Mouse (Mus musculus) adrenal gland, adult 18-20 months (tissue): ENCODE results near the gene Apold1. TPM values are rescaled to one million over a fixed set of nuclear protein-coding genes. Genes with fewer than 3 reads are reported as not detected.

ENCODE experiments used
- DNase-seq, 2 experiments: peaks; one replicate each; pipeline ENCODE4 v3.0.0; 2021 to 2022; ENCODE audit warnings: low spot score in 2 of 2
- total RNA-seq, 2 experiments: library from RNA; stranded (reverse); gene quantifications; 1 replicate in 1 of 2; 2 replicates in 1 of 2; pipeline ENCODE4 v1.2.3; 2021

Gene Apold1
- total RNA-seq, 2 experiments from 2014 or later: 3.8 to 12.2 TPM

DNA sequence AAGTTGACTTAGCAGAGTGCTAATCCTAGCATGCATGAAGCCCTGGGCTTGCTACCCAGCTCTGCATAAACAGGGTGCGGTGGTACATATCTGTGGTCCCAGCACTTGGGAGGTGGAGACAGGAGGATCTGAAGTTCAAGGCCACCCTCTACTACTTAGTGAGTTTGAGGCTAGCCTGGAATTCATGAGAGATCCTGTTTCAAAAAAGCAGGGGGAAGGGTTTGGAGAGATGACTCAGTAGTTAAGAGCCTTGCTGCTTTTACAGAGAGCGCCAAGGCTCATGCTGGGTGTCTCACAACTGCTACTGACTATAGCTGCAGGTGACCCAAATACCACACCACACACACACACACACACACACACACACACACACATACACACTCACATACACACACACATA is 12.0 kb upstream of the Apold1 start:
- DNase-seq: no peak

DNA sequence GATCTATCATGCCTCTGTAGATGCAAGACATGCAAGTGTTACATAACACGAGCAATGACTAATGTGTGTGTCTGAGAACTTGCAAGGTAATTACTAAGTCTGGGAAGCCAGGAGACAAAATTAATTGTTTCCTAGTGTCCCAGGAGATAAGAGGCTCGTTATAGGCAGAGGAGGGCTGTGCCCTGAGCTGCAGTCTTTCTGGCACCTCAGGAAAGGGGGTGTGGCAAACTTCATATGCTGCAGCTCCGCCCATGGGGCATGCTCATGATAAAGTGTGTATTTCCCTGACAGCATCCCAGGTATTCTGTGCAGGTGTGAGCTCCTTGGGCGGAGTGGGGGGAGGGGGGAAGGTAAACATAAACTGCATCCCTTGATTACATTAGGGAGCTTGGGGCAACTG is 9.4 kb upstream of the Apold1 start:
- no peak for DNase-seq

DNA sequence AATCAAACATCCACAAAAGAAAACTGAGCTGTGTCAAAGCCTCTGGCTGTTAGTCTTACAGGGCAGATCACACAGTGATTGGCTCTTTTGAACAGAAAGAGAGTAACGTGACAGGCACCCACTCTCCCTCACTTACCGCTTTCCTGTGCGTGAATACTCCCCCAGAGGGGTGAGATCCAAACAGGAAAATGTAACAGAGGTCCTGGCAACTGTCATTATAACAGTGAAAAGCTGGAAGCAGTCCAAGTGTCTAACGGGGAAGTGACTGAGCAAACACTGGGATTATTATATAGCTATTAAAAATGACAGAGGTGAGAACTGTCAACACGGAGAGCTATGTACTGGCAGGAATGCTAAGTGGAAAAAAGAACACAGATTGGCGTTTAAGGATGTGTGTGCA is 4.9 kb upstream of the Apold1 start:
- DNase-seq: no peak

DNA sequence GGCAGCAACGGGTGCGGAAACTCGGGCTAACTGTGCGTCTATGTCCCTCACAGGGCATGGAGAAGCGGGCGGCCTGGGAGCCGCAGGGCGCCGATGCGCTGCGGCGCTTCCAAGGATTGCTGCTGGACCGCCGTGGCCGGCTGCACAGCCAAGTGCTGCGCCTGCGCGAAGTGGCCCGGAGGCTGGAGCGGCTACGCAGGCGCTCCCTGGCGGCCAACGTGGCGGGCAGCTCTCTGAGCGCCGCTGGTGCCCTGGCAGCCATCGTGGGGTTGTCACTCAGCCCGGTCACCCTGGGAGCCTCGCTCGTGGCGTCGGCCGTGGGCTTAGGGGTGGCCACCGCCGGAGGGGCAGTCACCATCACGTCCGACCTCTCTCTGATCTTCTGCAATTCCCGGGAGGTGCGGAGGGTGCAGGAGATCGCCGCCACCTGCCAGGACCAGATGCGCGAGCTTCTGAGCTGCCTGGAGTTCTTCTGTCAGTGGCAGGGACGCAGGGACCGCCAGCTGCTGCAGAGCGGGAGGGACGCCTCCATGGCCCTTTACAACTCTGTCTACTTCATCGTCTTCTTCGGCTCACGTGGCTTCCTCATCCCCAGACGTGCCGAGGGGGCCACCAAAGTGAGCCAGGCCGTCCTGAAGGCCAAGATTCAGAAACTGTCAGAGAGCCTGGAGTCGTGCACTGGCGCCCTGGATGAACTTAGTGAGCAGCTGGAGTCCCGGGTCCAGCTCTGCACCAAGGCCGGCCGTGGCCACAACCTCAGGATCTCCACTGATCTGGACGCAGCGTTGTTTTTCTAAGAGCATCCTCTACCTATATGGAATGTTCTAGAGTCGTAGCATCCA is 2.2 kb downstream of the Apold1 start:
- peak; percentile 89 to 91 for DNase-seq

DNA sequence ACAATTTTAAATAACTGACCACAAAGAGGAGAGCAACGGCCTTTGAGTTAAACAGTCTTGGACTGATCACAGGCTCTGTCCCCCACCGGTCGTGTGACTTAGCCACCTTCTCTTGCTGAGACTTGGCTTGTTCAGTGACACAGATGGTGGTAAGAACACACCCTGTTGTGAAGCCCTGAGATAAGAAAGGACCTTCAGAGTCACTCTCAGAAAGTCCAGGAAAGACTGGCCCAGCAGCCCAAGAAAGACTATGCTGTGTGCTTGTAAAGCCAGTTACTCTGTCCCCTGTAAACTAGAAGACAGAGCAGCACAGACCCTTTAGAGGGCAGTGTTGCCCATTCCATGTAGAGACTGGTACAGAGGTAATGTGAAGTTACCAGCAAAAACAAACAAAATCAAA is 3.2 kb downstream of the Apold1 start:
- no peak for DNase-seq

DNA sequence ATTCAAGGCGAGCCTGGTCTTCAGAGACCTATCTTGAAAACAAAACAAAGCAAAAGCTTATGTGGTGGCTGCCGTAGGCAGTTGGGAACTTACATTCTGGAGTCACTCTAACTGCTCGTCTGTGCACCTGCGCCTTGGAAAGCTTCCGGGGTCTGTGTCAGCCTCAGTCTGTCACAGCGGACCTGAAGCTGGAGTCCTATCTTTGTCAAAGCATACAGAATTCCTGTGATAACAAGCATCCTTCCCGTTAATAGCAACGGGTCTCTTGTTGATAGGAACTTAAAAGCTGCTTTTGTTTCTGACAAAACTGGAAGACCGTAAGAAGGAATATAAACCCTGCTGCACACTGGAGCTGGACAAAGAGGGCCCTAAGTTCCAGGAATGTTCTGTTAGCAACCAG is 6.9 kb downstream of the Apold1 start:
- DNase-seq: no peak

DNA sequence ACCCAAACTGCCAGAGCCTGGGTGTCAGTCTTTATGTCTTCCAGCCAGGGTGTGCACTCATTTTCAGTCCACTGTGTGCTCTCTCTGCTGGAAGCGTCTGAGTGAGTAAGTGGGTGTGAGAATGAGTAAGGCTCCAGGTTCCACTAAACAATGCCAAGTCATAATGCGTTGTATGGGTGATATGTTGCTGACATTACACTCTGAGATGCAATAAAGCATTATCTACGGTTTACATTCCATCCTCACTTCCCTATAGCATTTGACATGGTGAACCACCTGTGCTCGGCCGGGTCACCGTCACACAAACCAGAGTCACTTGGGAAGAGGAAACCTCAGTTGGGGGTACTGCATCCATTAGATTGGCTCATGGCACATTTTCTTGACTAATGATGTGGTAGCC is 9.2 kb downstream of the Apold1 start:
- no peak for DNase-seq

DNA sequence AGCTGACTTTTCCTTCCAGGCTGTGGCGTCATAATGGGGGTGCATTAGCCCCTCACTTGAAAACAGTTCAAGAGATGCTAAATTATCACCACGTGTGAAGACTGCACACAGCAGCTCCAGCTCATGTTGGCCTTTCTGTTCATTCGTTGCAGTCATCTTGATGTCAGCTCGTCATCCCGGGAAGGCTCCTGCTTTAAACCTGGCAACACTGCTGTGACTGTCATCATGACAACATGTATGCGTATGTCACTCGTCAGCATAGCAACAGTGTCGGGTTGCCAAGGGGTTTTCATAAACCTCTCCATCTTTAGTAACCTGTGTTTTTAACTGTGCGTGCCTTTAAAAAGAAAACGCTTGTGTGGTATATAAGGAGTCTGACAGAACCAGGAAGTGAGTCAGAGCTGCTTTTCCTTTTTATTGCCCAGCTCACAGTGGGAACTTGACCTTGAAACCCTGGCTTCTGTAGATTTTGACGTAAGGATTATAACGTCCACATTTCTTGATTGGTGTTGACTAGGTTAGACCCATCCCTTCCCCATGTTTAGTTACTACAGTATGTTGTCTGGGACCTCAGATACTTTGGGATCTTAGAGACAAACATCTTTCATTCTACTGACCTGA is 12.6 kb downstream of the Apold1 start:
- no peak for DNase-seq

DNA sequence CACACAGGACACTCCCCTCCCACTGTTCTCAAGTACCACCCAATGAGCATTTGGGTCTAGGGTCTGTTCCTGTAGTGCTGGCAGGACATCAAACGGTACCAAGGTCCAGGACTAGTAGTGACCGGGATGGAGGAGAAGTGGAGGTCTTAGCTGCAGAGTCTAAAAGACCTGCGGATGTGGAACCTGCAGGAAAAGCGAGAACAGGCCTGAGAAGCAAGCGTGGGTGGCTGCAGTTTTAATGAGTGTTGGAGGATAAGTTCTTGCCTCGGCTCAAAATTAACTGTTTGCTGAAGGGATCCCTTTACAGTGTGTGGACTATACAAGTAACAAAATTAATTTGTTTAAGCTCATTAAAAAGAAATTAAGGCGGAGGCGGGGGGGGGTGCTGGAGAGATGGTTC is 13.5 kb downstream of the Apold1 start:
- DNase-seq: no peak

DNA sequence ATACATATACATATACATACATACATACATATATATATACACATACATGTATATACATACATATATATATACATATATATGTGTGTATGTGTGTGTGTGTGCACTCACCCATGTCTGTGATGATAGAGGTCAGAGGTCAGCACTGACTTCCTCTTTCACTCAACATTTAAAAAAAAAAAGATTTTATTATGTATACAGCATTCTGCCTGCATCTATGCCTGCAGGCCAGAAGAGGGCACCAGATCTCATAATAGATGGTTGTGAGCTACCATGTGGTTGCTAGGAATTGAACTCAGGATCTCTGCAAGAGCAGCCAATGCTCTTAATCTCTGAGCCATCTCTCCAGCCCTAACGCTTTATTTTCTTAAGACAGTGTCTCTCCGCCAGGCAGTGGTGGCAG is 15.4 kb downstream of the Apold1 start:
- no peak for DNase-seq

DNA sequence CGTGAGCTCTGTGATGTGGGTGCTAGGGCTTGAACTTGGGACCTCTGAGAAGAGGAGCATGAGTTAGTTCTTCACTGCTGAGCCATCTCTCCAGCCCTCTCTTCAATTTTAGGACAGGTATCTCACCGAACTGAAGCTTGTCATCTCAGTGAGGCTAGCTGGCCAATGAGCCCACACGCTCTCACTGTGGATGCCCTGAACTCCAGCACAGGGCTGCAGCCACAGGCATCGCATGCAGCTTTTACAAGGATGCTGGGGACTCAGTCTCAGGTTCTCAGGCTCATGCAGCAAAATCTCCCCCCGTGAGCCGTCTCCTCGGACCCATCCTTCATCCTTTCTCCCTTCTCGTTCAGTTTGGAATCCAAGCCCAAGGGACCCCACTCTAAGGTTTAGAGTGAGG is 16.6 kb downstream of the Apold1 start:
- DNase-seq: no peak

DNA sequence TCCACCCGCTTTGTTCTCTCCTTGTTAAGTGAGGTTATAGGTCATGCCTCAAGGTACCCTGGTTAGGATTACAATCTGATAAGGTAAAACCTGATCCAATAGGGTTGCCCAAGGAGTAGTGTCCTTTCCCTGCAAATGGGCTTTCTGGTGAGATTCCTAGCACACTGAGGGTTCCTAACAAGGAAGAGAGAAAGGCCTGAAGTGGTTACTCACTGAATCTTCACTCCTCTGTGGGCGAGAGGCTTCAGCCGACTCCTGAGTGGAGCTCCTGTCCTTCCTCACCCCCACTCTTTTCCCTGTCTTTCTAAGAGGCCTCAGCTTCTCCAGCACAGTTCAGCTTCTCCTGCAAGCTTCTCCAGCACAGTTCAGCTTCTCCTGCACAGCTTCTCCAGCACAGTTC is 17.3 kb downstream of the Apold1 start:
- no peak for DNase-seq

DNA sequence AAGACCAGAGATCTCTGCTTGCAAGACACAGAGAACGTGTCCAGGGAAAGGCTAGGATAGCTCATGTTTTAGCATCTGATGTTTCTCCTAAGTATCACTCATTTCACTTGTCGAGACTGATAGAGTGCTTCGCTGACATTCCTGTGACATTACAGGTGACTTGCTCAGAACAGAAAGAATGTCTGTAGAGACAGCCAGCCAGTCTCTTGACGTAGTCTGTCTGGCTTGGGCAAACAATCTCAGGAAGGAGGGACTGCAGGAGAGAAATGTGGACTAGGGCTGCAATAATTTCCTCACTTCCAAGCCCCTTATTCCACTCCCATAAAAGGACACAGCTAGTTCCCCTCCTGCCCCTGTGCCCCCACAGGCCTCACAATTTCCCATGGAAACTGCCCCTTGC is 18.8 kb downstream of the Apold1 start:
- DNase-seq: no peak

DNA sequence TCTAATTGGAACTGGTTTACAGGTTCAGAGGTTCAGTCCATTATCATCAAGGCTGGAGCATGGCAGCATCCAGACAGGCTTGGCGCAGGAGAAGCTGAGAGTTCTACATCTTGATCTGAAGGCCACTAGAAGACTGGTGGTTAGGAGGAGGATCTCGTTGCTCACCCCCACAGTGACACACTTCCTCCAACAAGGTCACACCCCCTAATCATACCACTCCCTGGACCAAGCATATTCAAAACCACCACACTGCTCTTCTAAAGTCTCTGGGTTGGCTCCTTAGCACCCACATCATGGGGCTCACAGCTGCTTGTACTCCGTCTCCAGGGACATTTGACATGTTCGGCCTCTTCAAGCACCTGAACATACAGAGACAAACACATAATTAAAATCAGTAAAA is 20.5 kb downstream of the Apold1 start:
- DNase-seq: no peak

DNA sequence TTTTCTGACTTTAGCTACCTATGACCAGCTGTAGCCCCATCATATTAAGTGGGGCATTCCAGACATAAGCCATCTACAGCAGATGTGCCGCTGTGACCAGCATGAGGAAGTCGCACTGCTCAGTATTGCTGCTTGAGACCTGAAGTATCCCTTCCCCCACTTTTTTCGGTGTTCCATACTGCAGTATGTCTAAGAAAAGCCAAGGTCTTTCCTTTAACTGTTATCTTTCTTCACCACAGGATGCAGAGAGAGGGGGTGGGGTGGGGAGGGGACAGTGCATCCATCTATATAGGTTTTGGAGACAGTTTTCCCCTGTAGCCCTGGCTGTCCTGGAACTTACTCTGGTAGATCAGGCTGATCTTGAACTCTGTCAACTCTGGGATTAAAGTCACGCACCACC is 24.9 kb downstream of the Apold1 start:
- DNase-seq: no peak

DNA sequence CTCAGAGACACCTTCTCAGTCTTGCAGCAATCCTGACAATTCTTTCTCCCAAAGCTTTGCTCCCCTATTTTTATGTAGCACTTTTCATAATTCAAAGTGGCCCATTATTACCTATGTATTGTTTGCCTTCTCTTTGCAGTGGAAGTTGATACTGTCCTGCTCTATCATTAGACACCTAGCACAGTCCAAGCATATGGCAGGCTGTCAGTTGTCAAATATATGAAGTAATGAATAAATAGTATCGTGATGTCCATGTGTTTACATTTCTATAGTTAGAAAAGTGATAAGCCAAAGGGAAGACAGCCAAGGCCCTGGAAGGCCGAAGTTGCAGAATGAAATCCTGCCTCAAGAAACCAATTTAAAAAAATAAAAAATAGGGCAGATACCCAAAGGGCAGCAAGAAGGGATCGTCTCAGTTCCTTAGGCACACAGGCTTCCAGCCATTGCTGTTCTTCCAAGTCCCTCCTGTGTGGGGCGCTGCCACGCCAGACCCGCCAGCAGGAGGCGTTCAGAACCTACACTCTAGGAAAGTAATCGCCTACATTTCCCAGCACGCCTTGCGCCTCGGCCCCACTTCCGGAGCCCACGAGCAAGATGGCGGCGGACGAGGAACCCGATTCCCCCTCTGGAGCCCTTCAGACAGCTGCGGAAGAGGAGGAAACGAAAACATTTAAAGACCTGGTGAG is 29.7 kb downstream of the Apold1 start, which contains the start of gene Ddx47:
Gene Ddx47 (plus strand): TSS at position 565 of the 686 bp plus-strand sequence.
- DNase-seq: peak; percentile 88 to 94

DNA sequence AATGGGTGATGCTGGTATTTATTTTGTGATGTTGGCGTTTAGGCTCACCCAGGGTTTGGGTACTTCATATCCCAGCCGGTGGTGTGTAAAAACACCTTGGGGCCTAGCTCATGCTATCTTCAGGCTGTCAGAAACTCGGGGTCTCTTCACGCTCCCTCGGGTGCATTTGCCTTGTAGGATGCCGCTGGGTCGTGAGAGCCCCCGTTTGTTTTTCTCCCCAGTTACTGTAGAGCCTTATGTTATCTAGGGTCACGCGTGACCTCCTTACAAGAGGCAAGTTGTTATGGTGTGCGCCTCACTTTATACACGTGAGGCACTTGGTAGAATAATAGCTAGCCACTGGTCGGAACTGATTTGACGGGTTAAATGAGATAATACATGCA is 30.2 kb downstream of the Apold1 start:
- DNase-seq: peak in 1 of 2 experiments; percentile 25

DNA sequence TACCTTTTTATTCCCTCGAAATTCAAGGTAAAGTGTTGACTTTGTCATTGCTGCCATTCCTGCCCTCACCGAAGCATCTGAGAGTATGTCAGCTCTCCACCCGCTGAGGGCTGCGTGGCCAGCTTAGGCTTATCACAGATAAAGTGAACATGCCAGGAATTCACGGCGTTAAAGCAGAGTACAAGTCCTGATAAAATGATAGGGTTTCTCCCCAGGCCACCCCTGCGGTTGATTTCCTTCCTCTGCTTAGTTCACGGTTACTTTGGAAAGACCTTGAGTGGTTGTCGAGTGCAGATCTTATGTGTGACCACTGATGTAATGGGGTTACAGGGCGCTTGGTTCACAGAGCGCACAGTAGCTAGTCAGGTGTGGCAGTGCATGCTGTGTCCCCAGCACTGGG is 35.7 kb downstream of the Apold1 start:
- no peak for DNase-seq

DNA sequence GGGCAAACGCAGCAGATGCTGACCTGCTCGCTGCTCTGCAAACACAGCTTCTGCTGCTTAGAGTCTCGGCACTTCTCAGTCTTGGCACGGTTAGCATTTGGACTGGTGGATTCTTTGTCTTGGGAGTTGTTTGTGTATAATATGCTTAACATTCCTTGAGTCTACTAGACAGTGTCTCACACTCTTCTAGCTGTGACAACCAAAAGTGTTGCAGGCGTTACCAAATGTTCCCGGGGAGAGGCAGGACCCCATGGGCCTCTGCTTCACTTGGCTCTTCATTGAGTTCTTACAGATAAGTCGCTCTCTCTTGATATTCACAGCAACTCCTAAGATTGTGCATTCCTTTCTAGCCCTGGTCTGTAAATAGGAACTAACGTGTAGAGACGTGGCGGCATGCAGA is 38.0 kb downstream of the Apold1 start:
- no peak for DNase-seq

DNA sequence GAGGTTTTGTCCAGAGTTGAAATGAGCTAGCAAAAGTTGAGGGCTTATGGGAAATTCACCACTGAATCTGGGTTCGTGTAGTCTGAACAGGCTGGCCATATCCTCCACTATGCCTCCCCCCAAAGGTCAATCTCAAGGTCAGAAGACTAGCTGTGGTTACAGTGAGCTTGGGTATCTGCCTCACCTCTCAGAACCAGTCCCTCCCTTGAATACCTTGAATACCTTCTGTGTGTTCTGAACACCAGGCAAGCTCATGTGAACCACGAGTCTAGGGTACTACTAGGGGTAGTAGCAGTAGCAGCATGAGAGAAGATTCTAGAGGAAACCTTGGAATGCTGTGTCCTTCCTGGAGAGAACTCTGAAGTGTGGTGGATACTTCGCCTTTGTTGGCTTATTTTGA is 40.1 kb downstream of the Apold1 start:
- no peak for DNase-seq

DNA sequence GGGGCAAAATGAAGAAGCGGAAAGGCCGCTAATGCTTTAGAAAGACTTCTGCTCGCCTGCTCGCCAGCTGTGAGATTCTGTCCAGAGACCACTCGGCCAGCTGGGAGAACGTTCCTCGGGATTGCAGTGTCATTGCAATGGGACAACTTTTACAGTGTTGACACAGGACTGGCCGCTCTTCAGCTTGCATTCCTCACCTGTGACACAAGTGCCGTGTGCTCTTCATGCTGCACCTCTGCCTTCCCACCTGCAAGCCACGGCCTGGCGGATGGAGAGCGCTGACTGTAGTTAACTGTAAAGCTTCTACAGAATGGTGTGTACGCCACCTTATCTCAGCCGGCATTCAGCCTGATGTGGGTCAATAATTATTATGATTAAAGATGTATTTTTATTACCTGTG is 41.9 kb downstream of the Apold1 start:
- no peak for DNase-seq

DNA sequence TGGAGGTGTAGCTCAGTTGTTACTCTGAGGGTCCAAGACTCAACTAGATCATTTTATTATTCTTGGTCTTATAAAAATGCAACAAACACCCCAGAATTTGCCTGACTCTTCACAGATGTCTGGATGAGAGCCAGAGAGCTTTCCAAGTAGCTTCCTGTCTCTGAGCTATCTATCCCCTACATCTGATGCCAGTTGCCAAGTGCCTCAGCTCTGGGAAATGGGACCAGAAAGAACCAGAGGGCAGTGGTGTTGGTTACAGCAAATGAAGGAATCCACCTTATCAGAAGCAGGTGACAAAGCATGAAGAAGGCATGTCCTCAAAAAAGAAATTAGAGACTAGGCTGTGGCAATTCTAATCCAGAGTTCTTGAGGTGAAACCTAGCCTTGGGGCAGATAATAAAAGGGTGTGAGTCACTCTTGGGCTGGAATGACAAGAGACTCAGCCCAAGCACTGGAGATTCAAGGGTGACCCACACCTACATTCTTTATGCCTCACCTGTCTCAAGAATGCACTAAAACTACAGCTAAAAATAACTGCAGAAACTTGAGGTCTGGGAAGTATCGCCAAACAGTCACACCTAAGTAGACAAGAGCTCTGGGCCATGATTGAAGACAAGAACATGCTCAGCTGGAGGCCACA is 43.4 kb downstream of the Apold1 start:
- no peak for DNase-seq
